Mouse (Mus musculus) heart, adult 2 months (tissue): ENCODE results near the gene Taf1c.

ENCODE experiments used
- CTCF ChIP-seq: fragments of 200-600 bp; IDR thresholded peaks from 2 replicates; pipeline ENCODE4 v1.8.1; 2022; ENCODE audit warnings: antibody characterized with exemption, mild to moderate bottlenecking, moderate library complexity
- EP300 ChIP-seq: fragments of 200-500 bp; IDR thresholded peaks from 2 replicates; pipeline ENCODE4 v1.6.1; 2011; ENCODE audit warnings: low read depth, low read length, control low read depth; ENCODE audit not compliant: insufficient read depth
- POLR2A ChIP-seq: fragments of 200-500 bp; IDR thresholded peaks from 2 replicates; pipeline ENCODE4 v1.6.1; 2011; ENCODE audit warnings: mild to moderate bottlenecking, low read depth, low read length, control low read depth; ENCODE audit not compliant: insufficient read depth

GRCm38 (mm10) chr8:119644429-119644960 is 39.5 kb upstream of the Taf1c start:
- no peak for TF ChIP-seq POLR2A
- TF ChIP-seq CTCF: no peak
- no peak for TF ChIP-seq EP300
